Mouse (Mus musculus) lung, adult 2 months (tissue): ENCODE results near the gene Med13.

Source experiments
- CTCF ChIP-seq: fragments of 200-500 bp; IDR thresholded peaks from 2 replicates; pipeline ENCODE4 v1.5.1; 2011; ENCODE audit warnings: mild to moderate bottlenecking, low read length, control low read depth; ENCODE audit not compliant: insufficient read depth
- POLR2A ChIP-seq: fragments of 200-500 bp; IDR thresholded peaks from 2 replicates; pipeline ENCODE4 v1.6.1; 2011; ENCODE audit warnings: low read depth, mild to moderate bottlenecking, control low read depth, low read length, borderline replicate concordance; ENCODE audit errors: extremely low read depth

DNA sequence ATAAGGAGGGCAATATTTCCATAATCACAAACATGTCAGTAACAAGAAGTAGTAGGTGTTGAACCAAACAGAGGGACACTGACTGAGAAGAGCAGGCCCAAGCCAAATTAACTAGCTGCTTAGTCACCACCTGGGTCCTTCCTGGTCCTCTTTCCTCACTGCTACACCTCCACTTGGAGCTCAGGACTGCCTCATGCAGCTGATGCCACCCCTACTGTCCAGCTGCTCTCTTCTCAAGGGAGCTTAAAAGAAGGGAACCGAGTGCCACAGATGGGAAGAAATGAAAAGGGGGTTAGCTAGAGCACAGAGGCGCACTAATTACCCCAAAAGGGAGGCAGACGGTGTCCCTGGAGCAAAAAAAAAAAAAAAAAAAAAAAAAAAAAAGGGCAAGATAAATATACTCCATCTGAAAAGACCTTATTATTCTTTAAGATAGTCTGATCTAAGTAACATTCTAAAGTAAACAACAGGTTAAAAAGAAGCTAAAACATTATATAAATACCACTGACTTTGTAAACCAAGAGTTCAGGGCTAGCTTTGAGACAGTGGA is 5.6 kb downstream of the Med13 start:
- TF ChIP-seq CTCF (no peak), POLR2A (no peak)
